Mouse (Mus musculus) kidney, postnatal 0 days (tissue): ENCODE results near the gene Trim52. TPM values are rescaled to one million over a fixed set of nuclear protein-coding genes. Genes with fewer than 3 reads are reported as not detected.

Experiments
- ATAC-seq: fragments of 200-750 bp; cut with Nextera tagmentation; replicated peaks from 2 replicates; pipeline ENCODE4 v1.8.0; 2017; ENCODE audit warnings: low read depth, moderate number of reproducible peaks, moderate TSS enrichment, moderate library complexity; ENCODE audit not compliant: low FRiP score
- DNase-seq: peaks from one replicate; pipeline ENCODE4 v3.0.0-alpha.2; 2016; ENCODE audit warnings: low spot score
- H3K27ac ChIP-seq: fragments of 300-500 bp; sonication (generic); 2 replicates; pipeline ENCODE4 v1.5.1; 2014; ENCODE audit warnings: mild to moderate bottlenecking
- H3K27me3 ChIP-seq: fragments of 300-500 bp; sonication (generic); 2 replicates; pipeline ENCODE4 v1.6.1; 2014; ENCODE audit warnings: low read length, mixed read lengths; ENCODE audit not compliant: insufficient read depth
- H3K36me3 ChIP-seq: fragments of 300-500 bp; sonication (generic); 2 replicates; pipeline ENCODE4 v1.6.1; 2014; ENCODE audit warnings: low read length, mixed read lengths; ENCODE audit not compliant: insufficient read depth
- H3K4me1 ChIP-seq: fragments of 300-500 bp; sonication (generic); replicated peaks from 2 replicates; pipeline ENCODE4 v1.6.1; 2014; ENCODE audit warnings: antibody characterized with exemption, low read length, mixed read lengths; ENCODE audit not compliant: insufficient read depth
- H3K4me2 ChIP-seq: fragments of 300-500 bp; sonication (generic); 2 replicates; pipeline ENCODE4 v1.6.1; 2014; ENCODE audit warnings: mild to moderate bottlenecking, low read length, moderate library complexity, mixed read lengths
- H3K4me3 ChIP-seq: fragments of 300-500 bp; sonication (generic); replicated peaks from 2 replicates; pipeline ENCODE4 v1.5.1; 2014; ENCODE audit warnings: low read depth, low read length
- H3K9ac ChIP-seq: fragments of 300-500 bp; sonication (generic); 2 replicates; pipeline ENCODE4 v1.6.1; 2014; ENCODE audit warnings: low read depth, low read length
- H3K9me3 ChIP-seq: fragments of 300-500 bp; sonication (generic); replicated peaks from 2 replicates; pipeline ENCODE4 v1.6.1; 2016; ENCODE audit warnings: low read length, inconsistent platforms, mixed read lengths
- CTCF ChIP-seq: IDR thresholded peaks from 2 replicates; pipeline ENCODE4 v1.5.1; 2016; ENCODE audit warnings: antibody characterized with exemption, low read depth, mild to moderate bottlenecking, moderate library complexity
- WGBS: fragments of 180-500 bp; shearing (Covaris S2); extraction: QIAGEN DNeasy Blood & Tissue Kit; methylation state at CpG from one replicate; pipeline ENCODE4 v1.1.7; 2014; 5-methylcytosine and 5-hydroxymethylcytosine counted together
- polyA plus RNA-seq: library from polyadenylated mRNA; unstranded; fragments of >200 nt; fragmentation: Nextera tagmentation; extraction: Ambion mirVana; gene quantifications from 2 replicates; pipeline ENCODE4 v1.2.1, GENCODE M21; 2015

Gene Trim52
- not detected in 2 replicates for polyA plus RNA-seq

DNA sequence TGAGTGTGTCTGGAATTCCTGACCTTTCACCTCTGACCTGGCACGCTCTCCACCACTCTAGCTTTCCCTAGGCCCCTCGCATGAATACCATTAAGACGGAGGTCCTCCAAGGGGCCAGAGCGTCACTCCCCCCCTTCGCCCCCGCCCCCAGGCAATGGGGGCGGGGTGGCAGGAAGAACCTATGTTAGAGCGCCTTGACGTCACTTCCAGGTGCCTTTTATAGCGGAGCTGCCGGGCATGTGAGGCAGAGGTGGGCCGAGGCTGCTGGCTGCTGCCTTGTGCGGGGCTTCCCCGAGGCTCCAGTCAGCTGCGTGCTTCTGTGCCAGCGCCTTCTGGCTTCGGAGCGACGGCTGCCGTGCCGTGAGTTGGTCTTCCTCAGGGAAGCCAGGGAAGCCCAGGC lies at the start of gene Trim52:
TSS of gene Trim52 (plus strand) at position 219 of the 400 bp plus-strand sequence.
- no peak within 1 kb of the TSS for H3K4me3 ChIP-seq
- no peaks in the 10 kb centered on the region for H3K4me1 ChIP-seq
- H3K9me3 ChIP-seq = no peaks in the 10 kb centered on the region
- ATAC-seq (no peak), DNase-seq (no peak)
- H3K4me2 ChIP-seq = no peak within 1 kb of the TSS
- H3K36me3 ChIP-seq = no peaks in the 10 kb centered on the region
- H3K27ac ChIP-seq = no peak within 1 kb of the TSS
- no peak within 1 kb of the TSS for H3K9ac ChIP-seq
- H3K27me3 ChIP-seq = no peaks in the 10 kb centered on the region
- WGBS = 95% methylated on average over 21 of the region's 21 CpGs
- TF ChIP-seq CTCF = no peak

DNA sequence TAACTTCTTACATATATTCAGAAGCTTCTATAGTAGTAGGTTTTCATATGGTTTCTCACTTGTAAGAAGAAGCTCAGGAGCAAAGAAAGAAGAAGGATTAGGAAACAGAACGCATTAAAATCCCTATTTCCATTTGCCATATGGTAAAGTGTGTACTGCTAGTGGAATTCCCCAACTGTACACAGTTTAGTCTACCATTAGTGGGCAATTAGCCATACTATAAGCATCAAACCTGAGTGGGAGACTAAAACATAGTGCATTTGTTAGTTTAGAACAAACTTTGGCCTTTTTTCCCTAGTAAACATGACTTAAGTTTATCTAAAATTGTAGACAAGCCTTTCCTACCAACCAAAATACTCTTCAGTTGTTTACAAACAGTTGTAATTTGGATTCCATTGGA lies 33.4 kb upstream of the Trim52 start:
- Histone ChIP-seq H3K4me2 (no peak overlapping the region), H3K27ac (no peak overlapping the region), H3K4me3 (no peak overlapping the region), H3K9ac (no peak overlapping the region), H3K36me3 (no peaks in the 10 kb centered on the region), H3K9me3 (no peaks in the 10 kb centered on the region), H3K27me3 (no peaks in the 10 kb centered on the region), H3K4me1 (no peaks in the 10 kb centered on the region)
- WGBS = 89% methylated on average over 1 of the region's 1 CpGs
- ATAC-seq = no peak
- DNase-seq = no peak
- no peak for TF ChIP-seq CTCF

DNA sequence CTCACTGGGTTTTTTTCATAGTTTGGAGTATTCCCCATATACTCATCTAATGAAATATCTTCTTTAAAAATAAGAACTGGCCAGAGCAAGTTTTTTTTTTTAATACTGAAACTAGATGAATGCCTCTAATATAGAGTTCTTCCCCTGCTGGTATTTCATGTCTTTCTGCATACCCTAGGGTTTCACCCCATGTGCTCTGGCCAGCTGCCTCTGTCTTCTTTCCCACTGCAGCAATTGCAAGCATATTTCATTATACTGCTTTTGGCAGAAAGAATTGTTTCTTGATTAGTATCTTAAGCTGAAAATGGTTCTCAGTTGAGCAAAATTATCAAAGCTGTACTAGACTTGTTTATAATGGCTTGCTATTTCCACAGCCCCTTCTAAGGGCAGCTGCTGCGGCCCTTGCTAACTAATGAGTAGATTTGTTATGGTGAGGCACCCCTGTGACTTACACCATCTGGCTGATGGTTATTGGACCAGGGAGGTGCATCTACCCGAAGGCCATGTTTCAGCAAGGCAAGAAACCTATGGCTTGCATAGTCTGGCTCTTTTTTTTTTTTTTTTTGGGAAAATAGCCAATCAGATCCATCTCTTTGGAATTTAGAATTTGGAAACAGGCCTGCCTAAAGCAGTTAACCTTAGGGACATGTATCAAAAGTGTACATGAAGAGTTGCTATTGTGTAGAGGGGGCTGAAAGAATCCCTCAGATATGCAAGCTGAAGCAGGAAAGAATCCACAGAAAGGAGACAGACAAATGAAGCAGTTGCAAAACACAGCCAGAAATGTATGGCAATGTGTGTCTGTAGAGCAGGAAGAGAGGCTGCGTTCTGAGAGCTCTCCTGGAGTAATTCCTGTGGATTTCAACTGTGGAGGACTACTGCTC lies 30.6 kb upstream of the Trim52 start:
- H3K4me2 ChIP-seq = no peak overlapping the region
- no peak overlapping the region for H3K9ac ChIP-seq
- H3K27me3 ChIP-seq = no peaks in the 10 kb centered on the region
- TF ChIP-seq CTCF = no peak
- H3K36me3 ChIP-seq = no peaks in the 10 kb centered on the region
- WGBS = 41% methylated on average over 3 of the region's 3 CpGs
- H3K4me1 ChIP-seq = no peaks in the 10 kb centered on the region
- DNase-seq (peak; percentile 76), ATAC-seq (no peak)
- no peaks in the 10 kb centered on the region for H3K9me3 ChIP-seq
- H3K4me3 ChIP-seq = no peak overlapping the region
- no peak overlapping the region for H3K27ac ChIP-seq

DNA sequence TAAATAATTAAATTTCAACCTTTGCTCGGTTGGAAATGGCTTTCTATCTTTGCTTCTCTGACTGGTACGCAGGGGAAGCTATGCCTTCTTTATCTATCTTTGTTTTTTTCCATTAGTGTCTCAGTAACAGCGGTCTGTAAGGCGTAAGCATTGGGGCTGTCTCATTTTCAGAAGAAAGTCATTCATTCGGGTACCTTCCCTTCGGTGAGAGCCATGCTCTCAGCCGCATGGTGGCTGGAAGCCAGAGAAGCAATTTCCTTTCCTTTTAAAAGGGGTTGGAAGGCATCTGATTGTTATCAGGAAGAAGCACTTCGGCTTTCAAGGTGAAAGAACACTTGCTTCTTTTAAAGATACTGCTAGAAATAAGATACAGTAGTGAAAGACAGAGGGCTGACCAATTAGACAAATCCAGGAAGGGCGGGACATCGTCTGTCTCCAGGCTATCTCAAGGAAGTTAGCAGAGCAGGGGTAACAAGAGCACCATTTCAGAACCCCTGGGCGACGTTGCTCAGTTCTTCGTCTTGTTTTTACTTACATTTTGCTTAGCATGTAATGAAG lies 17.4 kb upstream of the Trim52 start:
- no peaks in the 10 kb centered on the region for H3K9me3 ChIP-seq
- no peak overlapping the region for H3K4me2 ChIP-seq
- WGBS = 68% methylated on average over 13 of the region's 13 CpGs
- ATAC-seq (no peak), DNase-seq (no peak)
- no peak overlapping the region for H3K4me3 ChIP-seq
- H3K27me3 ChIP-seq = no peaks in the 10 kb centered on the region
- no peak for TF ChIP-seq CTCF
- H3K27ac ChIP-seq = no peak overlapping the region
- H3K36me3 ChIP-seq = no peaks in the 10 kb centered on the region
- H3K4me1 ChIP-seq = no peaks in the 10 kb centered on the region
- no peak overlapping the region for H3K9ac ChIP-seq

DNA sequence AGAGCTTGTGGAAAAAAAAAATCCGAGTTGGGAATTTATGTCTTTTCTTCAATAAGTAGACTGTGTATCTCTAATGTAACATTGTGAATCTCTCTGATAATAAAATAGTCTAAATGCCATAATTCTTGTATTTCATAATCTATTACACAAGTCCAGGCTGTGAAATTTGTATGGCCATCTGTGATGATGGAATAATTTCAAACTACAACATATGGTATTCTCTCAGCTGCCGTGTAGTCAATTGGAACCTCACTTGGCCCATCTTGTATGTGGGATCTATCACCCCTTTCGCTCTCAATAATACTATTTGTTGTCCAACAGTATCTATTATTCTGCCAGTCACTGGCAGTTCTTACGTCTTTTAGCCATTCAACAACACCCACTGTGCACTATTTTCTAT lies 9.2 kb upstream of the Trim52 start:
- H3K9ac ChIP-seq = no peak overlapping the region
- no peak for ATAC-seq
- DNase-seq = no peak
- H3K36me3 ChIP-seq = no peaks in the 10 kb centered on the region
- H3K9me3 ChIP-seq = no peaks in the 10 kb centered on the region
- no peak for TF ChIP-seq CTCF
- no peaks in the 10 kb centered on the region for H3K4me1 ChIP-seq
- H3K4me3 ChIP-seq = no peak overlapping the region
- H3K27me3 ChIP-seq = no peaks in the 10 kb centered on the region
- no peak overlapping the region for H3K4me2 ChIP-seq
- 92% methylated on average over 4 of the region's 4 CpGs for WGBS
- H3K27ac ChIP-seq = no peak overlapping the region

DNA sequence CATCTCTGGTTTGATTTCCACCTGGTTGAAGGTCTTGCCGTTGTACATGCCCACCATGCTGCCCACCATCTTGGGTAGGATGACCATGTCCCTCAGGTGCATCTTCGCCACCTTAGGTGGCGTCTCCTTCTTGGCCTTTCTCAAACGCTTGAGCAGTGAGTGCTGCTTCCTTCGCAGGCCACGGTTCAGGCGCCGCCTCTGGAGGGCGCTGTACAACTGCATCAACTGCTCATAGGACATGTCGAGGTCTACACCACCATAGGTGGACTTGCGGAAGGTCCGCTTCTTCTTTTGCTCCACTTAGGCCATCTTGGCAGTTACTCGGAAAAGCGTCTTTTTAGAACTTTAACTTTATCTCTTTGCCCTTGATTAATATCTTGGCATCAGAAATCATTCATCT lies 5.1 kb upstream of the Trim52 start:
- DNase-seq = no peak
- ATAC-seq = no peak
- H3K9me3 ChIP-seq = no peaks in the 10 kb centered on the region
- no peaks in the 10 kb centered on the region for H3K36me3 ChIP-seq
- 96% methylated on average over 14 of the region's 14 CpGs for WGBS
- H3K27me3 ChIP-seq = no peaks in the 10 kb centered on the region
- no peak for TF ChIP-seq CTCF
- H3K9ac ChIP-seq = no peak overlapping the region
- no peak overlapping the region for H3K4me2 ChIP-seq
- H3K4me1 ChIP-seq = no peaks in the 10 kb centered on the region
- no peak overlapping the region for H3K4me3 ChIP-seq
- H3K27ac ChIP-seq = no peak overlapping the region
